Mouse (Mus musculus) bone marrow macrophage, adult 2 months (primary cell): Measurements from ENCODE around the gene Fgfr2. TPM values are rescaled to one million over a fixed set of nuclear protein-coding genes. Genes with fewer than 3 reads are reported as not detected.

Source experiments
- H3K27ac ChIP-seq: 2 replicates; pipeline ENCODE4 v1.5.1; 2012; ENCODE audit warnings: low read depth, low read length; ENCODE audit not compliant: insufficient read depth
- H3K4me1 ChIP-seq: 2 replicates; pipeline ENCODE4 v1.6.1; 2012; ENCODE audit warnings: low read length; ENCODE audit not compliant: control insufficient read depth, insufficient read depth
- H3K4me3 ChIP-seq: 2 replicates; pipeline ENCODE4 v1.5.1; 2012; ENCODE audit warnings: mild to moderate bottlenecking, low read length, moderate library complexity; ENCODE audit not compliant: insufficient read depth
- CTCF ChIP-seq: IDR thresholded peaks from 2 replicates; pipeline ENCODE4 v1.5.1; 2012; ENCODE audit warnings: low read depth, mild to moderate bottlenecking, low read length, moderate library complexity
- POLR2A ChIP-seq: IDR thresholded peaks from 2 replicates; pipeline ENCODE4 v1.6.1; 2012; ENCODE audit warnings: mild to moderate bottlenecking, low read depth, low read length, borderline replicate concordance
- polyA plus RNA-seq: library from polyadenylated mRNA; stranded (reverse); fragments of >200 nt; gene quantifications from 2 replicates; pipeline ENCODE4 v1.2.4, GENCODE M21; 2012; ENCODE audit not compliant: missing spikeins, insufficient read depth, insufficient read length

Gene Fgfr2
- polyA plus RNA-seq, 1 experiment: 0.27 TPM

- TF ChIP-seq POLR2A (no peak), CTCF (no peak)
- H3K27ac ChIP-seq: no peak overlapping the region
- H3K4me1 ChIP-seq: no peaks in the 10 kb centered on the region
- H3K4me3 ChIP-seq: no peak overlapping the region
Observed at GRCm38 (mm10) chr7:130250994-130251393, 2872.2 kb downstream of the Fgfr2 start.

GRCm38 (mm10) chr7:130248403-130248802 lies 2874.7 kb downstream of the Fgfr2 start:
- TF ChIP-seq POLR2A: no peak
- TF ChIP-seq CTCF: no peak
- Histone ChIP-seq H3K4me3 (no peak overlapping the region), H3K27ac (no peak overlapping the region), H3K4me1 (no peaks in the 10 kb centered on the region)

DNA sequence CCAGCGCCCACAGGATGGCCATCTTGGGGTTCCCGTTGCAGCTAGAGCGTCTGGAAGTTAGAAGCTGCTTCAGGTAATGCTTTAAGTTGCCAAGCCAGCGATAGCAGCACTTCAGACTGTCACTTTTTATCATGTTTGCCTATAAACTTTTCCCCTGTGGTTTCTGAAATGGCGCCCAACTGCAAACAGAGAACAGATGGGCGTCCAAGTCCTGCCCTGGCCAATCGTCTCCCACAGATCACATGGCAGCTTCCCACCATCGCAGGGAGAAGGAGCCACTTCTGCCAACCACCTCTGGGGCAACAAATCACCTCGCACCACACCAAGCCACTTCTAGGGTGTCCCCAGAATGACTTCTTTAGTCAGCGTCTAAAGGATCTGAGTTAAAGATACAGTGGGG lies 2875.3 kb downstream of the Fgfr2 start:
- H3K4me3 ChIP-seq: no peak overlapping the region
- no peak overlapping the region for H3K27ac ChIP-seq
- TF ChIP-seq CTCF (no peak), POLR2A (no peak)
- no peaks in the 10 kb centered on the region for H3K4me1 ChIP-seq

DNA sequence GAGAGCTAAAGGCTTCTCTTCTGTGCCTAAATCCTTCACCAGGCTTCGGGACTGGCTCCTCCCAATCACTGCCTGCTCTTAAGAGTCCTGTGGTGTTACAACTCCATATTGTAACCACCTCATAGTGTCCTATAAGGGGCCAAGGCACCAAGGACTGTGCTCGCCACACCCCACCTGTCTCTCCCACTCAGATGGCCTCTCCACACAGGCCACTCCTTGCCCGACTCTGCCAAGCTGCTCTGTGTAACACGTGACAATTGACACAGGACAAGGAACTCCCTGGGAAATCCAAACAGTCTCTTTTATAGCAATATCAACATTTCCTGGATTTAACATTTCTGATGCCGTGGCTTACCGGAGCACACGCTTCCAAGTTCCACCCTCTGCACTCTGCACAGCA lies 2876.7 kb downstream of the Fgfr2 start:
- H3K27ac ChIP-seq: no peak overlapping the region
- H3K4me1 ChIP-seq: no peaks in the 10 kb centered on the region
- no peak for TF ChIP-seq POLR2A
- no peak for TF ChIP-seq CTCF
- H3K4me3 ChIP-seq: no peak overlapping the region

- H3K4me3 ChIP-seq: no peak overlapping the region
- TF ChIP-seq POLR2A (no peak), CTCF (no peak)
Observed at GRCm38 (mm10) chr7:130244545-130244944, 2878.6 kb downstream of the Fgfr2 start.

DNA sequence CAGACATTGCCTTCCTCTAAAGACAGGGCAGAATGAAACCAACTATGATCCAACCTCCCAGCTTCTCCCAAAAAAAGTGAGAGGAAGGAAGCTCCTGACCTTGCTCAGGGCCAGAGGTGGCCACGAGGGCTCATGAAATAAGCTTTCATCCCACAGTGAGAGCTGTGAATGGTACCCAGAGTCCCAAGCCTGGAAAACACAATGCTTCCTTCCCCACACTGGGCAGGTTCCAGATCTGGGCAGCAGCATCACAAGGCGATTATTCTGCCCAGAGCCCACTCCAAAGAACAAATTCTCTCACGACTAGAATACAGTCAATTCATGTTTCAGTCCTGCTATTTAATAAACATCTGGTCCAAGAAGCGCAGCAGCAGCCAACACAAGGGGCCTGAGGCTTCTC lies 2879.3 kb downstream of the Fgfr2 start:
- Histone ChIP-seq H3K4me1 (no peaks in the 10 kb centered on the region), H3K4me3 (no peak overlapping the region), H3K27ac (no peak overlapping the region)
- TF ChIP-seq CTCF (no peak), POLR2A (no peak)

More at GRCm38 (mm10) chr7:130244545-130244944, 2878.6 kb downstream of the Fgfr2 start:
- H3K27ac ChIP-seq: no peak overlapping the region
- H3K4me1 ChIP-seq: no peaks in the 10 kb centered on the region

- H3K4me3 ChIP-seq: no peak overlapping the region
- no peaks in the 10 kb centered on the region for H3K4me1 ChIP-seq
- no peak overlapping the region for H3K27ac ChIP-seq
- no peak for TF ChIP-seq POLR2A
- TF ChIP-seq CTCF: no peak
Observed at GRCm38 (mm10) chr7:130240191-130240590, 2883.0 kb downstream of the Fgfr2 start.

DNA sequence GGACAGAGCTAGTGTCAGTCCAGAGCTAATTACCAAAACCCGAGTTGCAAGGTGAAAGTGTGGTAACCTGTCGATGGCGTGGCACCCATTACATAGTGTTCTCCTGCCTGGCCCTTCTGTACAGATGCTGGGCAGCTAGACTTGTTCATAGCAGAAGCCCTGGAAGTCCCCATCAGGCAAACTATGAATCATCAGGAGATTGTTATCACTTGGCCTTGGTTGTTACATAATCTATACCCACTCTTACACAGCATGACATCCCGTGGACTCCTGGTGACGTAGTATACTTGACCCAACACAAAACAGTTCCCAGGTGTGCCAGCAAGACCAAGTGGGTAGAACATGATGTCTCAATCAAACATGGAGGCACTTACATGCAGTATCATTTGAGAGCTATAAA lies 2885.9 kb downstream of the Fgfr2 start:
- TF ChIP-seq CTCF: no peak
- TF ChIP-seq POLR2A: no peak
- no peak overlapping the region for H3K4me3 ChIP-seq
- no peak overlapping the region for H3K27ac ChIP-seq
- H3K4me1 ChIP-seq: no peaks in the 10 kb centered on the region

- no peak overlapping the region for H3K27ac ChIP-seq
- H3K4me1 ChIP-seq: no peaks in the 10 kb centered on the region
- H3K4me3 ChIP-seq: no peak overlapping the region
- no peak for TF ChIP-seq POLR2A
- no peak for TF ChIP-seq CTCF
Observed at GRCm38 (mm10) chr7:130233777-130234176, 2889.4 kb downstream of the Fgfr2 start.

DNA sequence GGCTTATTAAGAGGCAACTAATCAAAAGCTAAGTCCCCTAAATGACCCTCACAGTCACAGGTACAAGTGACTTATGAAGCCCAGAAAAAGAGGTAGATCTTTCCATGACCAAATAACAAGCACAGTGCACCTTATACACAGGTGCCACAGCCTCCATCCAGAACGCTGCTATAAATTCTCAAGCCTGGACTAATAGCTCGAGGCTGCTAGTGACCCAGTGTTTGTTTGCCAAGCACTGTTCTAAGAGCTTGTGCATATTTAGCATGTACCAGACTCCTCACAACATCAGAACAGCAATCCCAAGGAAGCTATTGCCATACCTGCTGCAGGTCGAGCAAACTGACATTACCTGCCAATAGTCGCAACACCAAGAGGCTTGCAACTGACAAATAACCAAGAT lies 2893.1 kb downstream of the Fgfr2 start:
- H3K4me3 ChIP-seq: no peak overlapping the region
- no peak overlapping the region for H3K27ac ChIP-seq
- TF ChIP-seq POLR2A (no peak), CTCF (no peak)
- no peaks in the 10 kb centered on the region for H3K4me1 ChIP-seq

DNA sequence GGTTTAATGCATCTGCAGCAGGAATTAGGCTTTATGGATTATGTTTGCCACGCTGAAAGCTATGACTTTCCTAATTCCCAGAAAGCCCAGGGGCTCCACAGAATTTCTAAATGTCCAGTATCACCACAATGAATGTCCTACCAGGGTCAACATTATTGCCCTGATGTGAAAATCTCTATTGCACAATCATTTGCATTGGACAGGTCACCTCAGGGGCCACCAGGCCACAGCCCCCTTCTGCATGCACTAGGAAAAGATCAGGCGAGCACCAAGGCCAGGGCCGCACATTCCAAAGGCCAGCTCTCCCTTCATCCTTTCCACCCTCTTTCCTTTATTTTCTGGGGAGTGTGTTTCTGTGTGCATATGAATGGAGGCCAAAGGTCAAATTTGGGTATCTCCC lies 2897.9 kb downstream of the Fgfr2 start:
- Histone ChIP-seq H3K4me1 (no peaks in the 10 kb centered on the region), H3K4me3 (no peak overlapping the region), H3K27ac (no peak overlapping the region)
- TF ChIP-seq CTCF (no peak), POLR2A (no peak)
